ENCODE assay signal across 9 mouse cellular contexts in genomic region chr10:62242896-62243295, GRCm38 (mm10). TPM values are rescaled to one million over a fixed set of nuclear protein-coding genes. Genes with fewer than 3 reads are reported as not detected.
A peak's percentile ranks its signal among the peaks of the same experiment; 100 is the strongest.
DNase-seq lines count a peak whose midpoint lies in the region; ATAC-seq lines count a peak whose summit lies in the region.
"Had no signal": no experiment of that assay in that cellular context is flagged by ENCODE, and none has a peak within 500 bp of the region (broad histone marks: within the 10 kb centered on the region; RNA-seq: fewer than 3 reads in every experiment).

No protein-coding gene starts in this region.

- peak; percentile 42 for DNase-seq in left cerebral cortex, adult 11 months (ENCODE audit: low spot score)
- DNase-seq in left cerebral cortex, adult 8-10 months (ENCODE audit: low spot score in 2 of 2): no peak
- peak; percentile 49 for DNase-seq in Muller cell, postnatal 12 days (ENCODE audit: inconsistent ontology term)
- DNase-seq in cerebellum, postnatal 10 days: peak; percentile 70 to 81
- DNase-seq in left cerebral cortex, postnatal 25 days (ENCODE audit: low spot score in 2 of 2): peak; percentile 49 to 62
- DNase-seq in retina, adult 2 months (ENCODE audit: low read depth, low spot score): peak; percentile 36
- no peak for DNase-seq in ovary, postnatal 36 days (ENCODE audit: low spot score)

- no peak overlapping the region for H3K27ac ChIP-seq in hindbrain, embryonic 15.5 days (replicated peaks)
- H3K27ac ChIP-seq: limb, embryonic 13.5 days had no signal

- H3K4me1 ChIP-seq in hindbrain, embryonic 15.5 days (replicated peaks): peaks cover 4% of the 10 kb centered on the region; the same call in 1 of the 2 replicates
- H3K4me1 ChIP-seq: limb, embryonic 13.5 days had no signal

- H3K4me3 ChIP-seq in hindbrain, embryonic 15.5 days: no peak overlapping the region
- H3K4me3 ChIP-seq: limb, embryonic 13.5 days had no signal

- ATAC-seq in hindbrain, embryonic 15.5 days (ENCODE audit: low FRiP score, low read depth): 0 out of 2 replicates have a peak, but pooled peaks have one; percentile 48

- H3K27me3 ChIP-seq in hindbrain, embryonic 15.5 days: no peaks in the 10 kb centered on the region
- H3K27me3 ChIP-seq: limb, embryonic 13.5 days had no signal

- no peak overlapping the region for H3K4me2 ChIP-seq in hindbrain, embryonic 15.5 days
- H3K4me2 ChIP-seq: limb, embryonic 13.5 days had no signal

- H3K9me3 ChIP-seq in hindbrain, embryonic 15.5 days: no peaks in the 10 kb centered on the region
- H3K9me3 ChIP-seq: limb, embryonic 13.5 days had no signal

- intact Hi-C loops in left cerebral cortex, postnatal 25 days (cut with DNase I): loop anchor here (1.0 to 10.0 kb wide), 3 partner anchors 56 to 398 kb away; no protein-coding TSS in a partner anchor

- 51% methylated on average over 13 of the region's 13 CpGs for WGBS in hindbrain, embryonic 15.5 days

- no peaks in the 10 kb centered on the region for H3K36me3 ChIP-seq in hindbrain, embryonic 15.5 days
- H3K36me3 ChIP-seq: limb, embryonic 13.5 days had no signal

- no peak overlapping the region for H3K9ac ChIP-seq in hindbrain, embryonic 15.5 days
- H3K9ac ChIP-seq: limb, embryonic 13.5 days had no signal

RNA-seq across cellular contexts. Expression of gene Tacr2, which starts 9.3 kb away (rescaled TPM):
- total RNA-seq in left cerebral cortex, adult 8-10 months (2022): under 1 TPM; 0.15 to 0.39 (median 0.32) TPM
- 0.07 TPM in 1 of 2 replicates, not detected in the other for polyA plus RNA-seq in hindbrain, embryonic 15.5 days (2015; fragmentation: Nextera tagmentation; extraction: Ambion mirVana)
- under 1 TPM; 0.16 to 0.18 TPM for total RNA-seq in left cerebral cortex, postnatal 25 days (2021)
- polyA plus RNA-seq: limb, embryonic 13.5 days had no signal

RNA-seq across cellular contexts. Expression of gene Tspan15, which starts 11.8 kb away (rescaled TPM):
- total RNA-seq in left cerebral cortex, adult 8-10 months (2022): 10 to 100 TPM; 10.2 to 14.8 (median 13.5) TPM
- polyA plus RNA-seq in hindbrain, embryonic 15.5 days (2015; fragmentation: Nextera tagmentation; extraction: Ambion mirVana): 19.9 and 22.2 TPM in 2 replicates
- total RNA-seq in left cerebral cortex, postnatal 25 days (2021): 10 to 100 TPM; 11.1 to 13.7 TPM

Comparison
In these comparisons a context has a peak if more than half of its experiments do, and no peak if none do; other contexts are left out.
1. DNase-seq: peak in left cerebral cortex, adult 11 months (single experiment), Muller cell, postnatal 12 days (single experiment), cerebellum, postnatal 10 days (2 of 2), left cerebral cortex, postnatal 25 days (2 of 2) and retina, adult 2 months (single experiment); none in left cerebral cortex, adult 8-10 months (0 of 2) and ovary, postnatal 36 days (single experiment).